1 mouse cellular context compared by ENCODE assay signal in genomic region chr5:23387313-23387666, GRCm38 (mm10).
TF ChIP-seq lines count a peak whose summit lies in the region.

No protein-coding gene starts in this region.

TF ChIP-seq in CH12.LX, 34 proteins besides CTCF, POLR2A, EP300 and RAD21 (continued from another document):
- TF ChIP-seq SIN3A (IDR thresholded peaks at IDR 0.05; ENCODE audit: low read length) = no peak
- TF ChIP-seq MEF2A (IDR thresholded peaks at IDR 0.05; ENCODE audit: borderline replicate concordance, low read depth, low read length) = no peak
